Mouse (Mus musculus): Measurements from ENCODE around the gene Ppp1r12a.

Gene Ppp1r12a

GRCm38 (mm10) chr10:108161261-108162256 is at the start of gene Ppp1r12a:
TSS of gene Ppp1r12a (plus strand) at chr10:108162193.
- peak; percentile 94 for DNase-seq

GRCm38 (mm10) chr10:108113361-108114237 is 48.4 kb upstream of the Ppp1r12a start:
- DNase-seq: no peak

- no peak for DNase-seq
Observed at GRCm38 (mm10) chr10:108118200-108119163, 43.5 kb upstream of the Ppp1r12a start.

GRCm38 (mm10) chr10:108119416-108119815 is 42.6 kb upstream of the Ppp1r12a start:
- no peak for DNase-seq

GRCm38 (mm10) chr10:108124934-108125599 is 36.9 kb upstream of the Ppp1r12a start:
- no peak for DNase-seq

- no peak for DNase-seq
Observed at GRCm38 (mm10) chr10:108129167-108129566, 32.8 kb upstream of the Ppp1r12a start.

GRCm38 (mm10) chr10:108131858-108132257 is 30.1 kb upstream of the Ppp1r12a start:
- DNase-seq: no peak

GRCm38 (mm10) chr10:108133253-108133652 is 28.7 kb upstream of the Ppp1r12a start:
- no peak for DNase-seq

GRCm38 (mm10) chr10:108133745-108134144 is 28.2 kb upstream of the Ppp1r12a start:
- no peak for DNase-seq

- DNase-seq: no peak
Observed at GRCm38 (mm10) chr10:108138347-108138746, 23.6 kb upstream of the Ppp1r12a start.

GRCm38 (mm10) chr10:108139788-108140187 is 22.2 kb upstream of the Ppp1r12a start:
- no peak for DNase-seq

- no peak for DNase-seq
Observed at GRCm38 (mm10) chr10:108140742-108141141, 21.3 kb upstream of the Ppp1r12a start.

- no peak for DNase-seq
Observed at GRCm38 (mm10) chr10:108143991-108144525, 17.9 kb upstream of the Ppp1r12a start.

- no peak for DNase-seq
Observed at GRCm38 (mm10) chr10:108145701-108146100, 16.3 kb upstream of the Ppp1r12a start.

- no peak for DNase-seq
Observed at GRCm38 (mm10) chr10:108147031-108147430, 15.0 kb upstream of the Ppp1r12a start.

GRCm38 (mm10) chr10:108153301-108153700 is 8.7 kb upstream of the Ppp1r12a start:
- DNase-seq: no peak

- DNase-seq: no peak
Observed at GRCm38 (mm10) chr10:108155042-108155686, 6.8 kb upstream of the Ppp1r12a start.

GRCm38 (mm10) chr10:108155687-108156067 is 6.3 kb upstream of the Ppp1r12a start:
- no peak for DNase-seq

- DNase-seq: no peak
Observed at GRCm38 (mm10) chr10:108156128-108156527, 5.9 kb upstream of the Ppp1r12a start.

- no peak for DNase-seq
Observed at GRCm38 (mm10) chr10:108159002-108159401, 3.0 kb upstream of the Ppp1r12a start.
